Mouse (Mus musculus) retina, postnatal 1 day (tissue): ENCODE measurements around the gene Gm28043.

ENCODE experiments used
- DNase-seq: peaks from one replicate; pipeline ENCODE4 v3.0.0-alpha.2; 2012

The Gm28043 gene

DNA sequence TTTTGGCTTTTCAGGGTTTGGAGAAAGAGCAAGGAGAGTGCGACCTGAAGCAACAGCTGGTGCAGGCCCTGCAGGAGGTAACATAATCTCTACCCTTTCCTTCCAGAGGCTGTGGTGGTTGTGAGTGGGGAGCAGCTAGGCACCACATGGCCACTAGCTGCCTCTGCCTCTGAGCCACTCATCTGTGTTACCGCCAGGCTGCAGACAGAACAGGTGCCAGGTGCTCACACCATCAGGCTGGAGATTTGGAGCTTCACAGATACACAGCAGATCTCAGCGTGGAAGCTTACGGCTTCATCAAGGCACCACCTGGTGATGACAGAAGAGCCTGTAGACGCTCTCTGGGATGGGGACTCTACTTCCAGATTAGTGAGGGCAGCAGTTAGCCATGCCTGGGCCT, 14.3 kb downstream of the Gm28043 start:
- no peak for DNase-seq

DNA sequence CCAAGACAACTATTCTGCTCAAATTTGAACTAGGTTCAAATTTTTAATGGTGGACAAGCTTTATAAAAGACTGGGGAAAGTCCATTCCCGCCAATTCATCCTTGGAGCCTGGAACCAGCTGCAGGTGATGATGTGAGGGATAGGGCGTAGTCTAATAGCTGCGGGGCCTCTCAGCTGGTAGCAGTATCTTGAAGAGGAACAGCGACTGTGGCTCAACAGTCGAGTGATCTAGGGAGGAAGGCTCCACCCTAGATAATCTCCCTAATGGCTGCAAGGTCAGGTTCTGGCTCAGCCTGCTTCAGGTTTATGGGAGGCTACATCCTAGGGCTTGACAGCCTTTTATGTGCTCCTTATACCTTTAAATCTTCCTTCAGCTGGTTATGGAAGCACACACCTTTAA, 14.9 kb downstream of the Gm28043 start:
- DNase-seq, result no peak

- no peak for DNase-seq
These were observed 17.6 kb downstream of the Gm28043 start for GRCm38 (mm10) chr17:29632312-29632711.

- no peak for DNase-seq
These were observed 20.8 kb downstream of the Gm28043 start for GRCm38 (mm10) chr17:29635492-29635891.

GRCm38 (mm10) chr17:29636118-29636517, 21.4 kb downstream of the Gm28043 start:
- DNase-seq, result peak; percentile 46

DNA sequence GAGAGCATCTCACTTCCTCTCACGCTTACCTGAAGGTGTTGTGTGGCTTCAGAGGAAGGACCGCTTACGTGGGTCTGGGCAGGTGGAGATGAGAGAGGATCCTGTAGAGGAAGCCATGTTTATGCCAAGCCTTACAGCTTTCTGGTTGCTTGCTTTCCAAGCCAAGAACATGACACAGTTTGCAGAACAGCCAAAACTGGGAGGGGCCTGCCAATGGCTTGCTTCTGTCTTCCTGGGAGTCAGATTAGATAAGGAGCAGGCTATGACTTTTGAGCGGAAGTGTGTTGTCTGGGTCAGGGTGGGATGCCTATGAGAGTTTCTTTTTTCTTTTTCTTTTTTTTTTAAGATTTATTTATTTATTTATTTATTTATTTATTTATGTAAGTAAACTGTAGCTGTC, 22.7 kb downstream of the Gm28043 start:
- no peak for DNase-seq

- no peak for DNase-seq
These were observed 23.2 kb downstream of the Gm28043 start for GRCm38 (mm10) chr17:29637895-29638294.

- no peak for DNase-seq
These were observed 26.3 kb downstream of the Gm28043 start for GRCm38 (mm10) chr17:29640971-29641370.

DNA sequence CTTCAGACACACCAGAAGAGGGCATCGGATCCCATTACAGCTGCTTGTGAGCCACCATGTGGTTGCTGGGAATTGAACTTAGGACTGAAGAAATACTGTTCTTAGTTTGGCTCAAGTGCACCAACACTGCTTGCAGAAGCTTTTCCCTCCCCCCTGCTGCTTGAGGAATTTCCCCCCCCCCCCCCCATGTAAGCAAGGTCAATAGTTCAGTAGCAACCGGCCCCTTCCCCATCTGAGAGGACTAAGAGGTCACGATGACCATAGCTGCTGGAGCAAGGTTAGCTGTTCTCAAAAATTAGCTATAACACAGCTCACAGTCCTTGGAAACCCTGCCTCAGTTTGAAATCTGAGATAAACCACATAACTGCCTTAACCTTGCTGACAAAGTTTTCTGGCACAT, 27.5 kb downstream of the Gm28043 start:
- no peak for DNase-seq

GRCm38 (mm10) chr17:29658249-29658648, 43.6 kb downstream of the Gm28043 start:
- DNase-seq, result no peak

GRCm38 (mm10) chr17:29660076-29660761, 45.5 kb downstream of the Gm28043 start, which contains the start of gene Cmtr1:
Gene Cmtr1 (plus strand): TSS chr17:29660595.
- DNase-seq, result peak; percentile 97

DNA sequence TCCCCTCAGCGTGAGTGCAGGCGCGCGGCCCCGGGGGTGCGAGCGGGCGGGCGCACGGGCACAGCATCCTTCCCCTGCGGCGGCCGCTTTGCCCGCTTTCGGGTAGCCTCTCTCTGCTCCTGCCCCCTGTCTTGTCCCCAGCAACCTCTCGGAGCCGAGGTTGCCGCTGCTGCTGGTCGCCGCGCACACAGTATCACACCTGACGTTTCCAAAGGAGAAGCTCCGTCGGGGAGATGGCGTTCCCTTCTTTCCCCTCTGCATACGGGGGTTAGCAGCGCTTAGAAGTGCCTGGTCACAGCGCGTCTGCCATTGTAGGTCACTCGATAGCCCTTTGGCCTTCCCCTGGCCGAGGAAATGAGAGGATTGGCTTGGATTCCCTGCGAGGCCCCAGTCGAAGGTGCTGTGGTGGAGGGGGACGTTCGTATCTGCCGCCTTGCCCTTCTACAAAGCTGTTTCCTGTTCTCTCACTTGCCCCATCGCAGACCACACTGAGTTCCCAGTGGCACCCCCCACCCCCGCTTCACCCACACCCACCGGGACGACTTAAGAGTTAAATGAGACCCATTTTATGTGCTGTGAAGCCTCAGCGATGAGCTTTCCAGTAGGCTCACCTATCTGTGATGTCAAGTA, 46.2 kb downstream of the Gm28043 start:
- no peak for DNase-seq

GRCm38 (mm10) chr17:29662145-29662544, 47.5 kb downstream of the Gm28043 start:
- DNase-seq, result no peak

GRCm38 (mm10) chr17:29668051-29668986, 53.6 kb downstream of the Gm28043 start:
- no peak for DNase-seq

DNA sequence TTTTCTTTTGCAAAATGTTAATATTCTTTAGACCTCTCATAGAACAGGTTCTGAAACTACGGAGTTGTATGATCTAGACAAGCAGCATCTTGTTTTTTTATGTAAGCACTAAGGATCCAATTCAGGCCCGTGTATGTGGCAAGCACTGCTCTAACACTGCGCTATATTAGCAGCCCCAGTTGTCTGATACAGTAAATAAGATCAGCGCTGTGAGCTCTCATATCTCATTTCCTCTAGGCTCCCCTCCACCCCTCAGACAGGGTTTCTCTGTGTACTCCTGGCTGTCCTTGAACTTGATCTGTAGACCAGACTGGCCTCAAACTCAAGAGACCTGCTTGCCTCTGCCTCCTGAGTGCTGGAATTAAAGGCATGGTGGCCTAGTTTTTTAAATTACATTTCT, 54.4 kb downstream of the Gm28043 start:
- DNase-seq, result no peak

DNA sequence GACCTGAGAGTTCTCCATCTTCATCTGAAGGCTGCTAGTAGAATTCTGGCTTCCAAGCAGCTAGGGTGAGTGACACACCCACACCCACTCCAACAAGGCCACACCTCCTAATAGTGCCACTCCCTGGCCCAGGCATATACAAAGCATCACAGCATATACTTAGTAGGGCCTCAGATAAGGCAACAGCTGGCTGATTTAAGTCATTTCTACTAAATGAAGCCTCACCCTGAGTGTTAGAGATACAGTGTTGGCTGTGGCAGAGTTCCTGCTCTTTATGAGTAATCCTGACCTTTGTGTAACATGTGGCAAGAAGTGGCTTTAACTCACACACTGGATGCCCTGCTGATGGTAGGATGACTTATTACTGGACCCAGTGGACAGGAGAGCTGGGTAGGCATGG, 55.3 kb downstream of the Gm28043 start:
- no peak for DNase-seq

DNA sequence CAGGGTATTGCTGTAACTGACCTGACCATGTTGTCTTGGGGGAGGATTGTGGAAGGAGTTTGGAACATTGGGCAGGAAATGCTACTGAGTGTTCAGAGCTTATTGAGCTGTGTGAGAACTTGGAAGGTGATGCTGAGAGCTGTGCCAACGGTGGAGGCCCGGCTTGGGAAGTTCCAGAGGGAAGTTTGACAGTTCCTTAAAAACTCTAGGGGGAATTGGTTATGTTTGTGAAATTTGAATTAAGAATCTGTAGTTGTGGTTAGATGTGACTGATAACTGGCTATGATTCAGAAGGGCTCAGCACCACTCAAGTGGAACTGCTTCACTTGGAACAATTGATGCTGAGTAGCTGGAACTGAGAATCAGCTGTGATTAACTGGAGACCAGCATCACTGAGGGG, 56.3 kb downstream of the Gm28043 start:
- DNase-seq, result no peak

DNA sequence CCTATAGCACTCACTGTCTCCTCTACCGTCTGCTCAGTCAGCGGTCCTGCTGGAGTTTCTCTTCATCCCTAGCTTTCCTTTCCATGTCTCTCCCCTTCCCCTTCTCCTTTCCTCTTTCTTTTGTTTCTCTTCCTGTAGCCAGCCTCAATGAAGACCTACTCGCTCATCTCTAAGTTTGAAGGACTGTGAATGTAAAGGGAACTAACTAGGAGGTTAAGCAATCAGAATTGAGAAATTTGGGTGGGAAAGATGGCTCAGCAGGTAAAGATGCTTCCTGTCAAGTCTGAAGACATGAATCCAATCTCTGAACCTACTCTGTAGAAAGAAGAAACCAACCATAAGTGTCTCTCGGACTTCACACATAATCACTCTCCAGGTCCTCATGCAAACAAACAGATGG, 58.6 kb downstream of the Gm28043 start:
- no peak for DNase-seq

DNA sequence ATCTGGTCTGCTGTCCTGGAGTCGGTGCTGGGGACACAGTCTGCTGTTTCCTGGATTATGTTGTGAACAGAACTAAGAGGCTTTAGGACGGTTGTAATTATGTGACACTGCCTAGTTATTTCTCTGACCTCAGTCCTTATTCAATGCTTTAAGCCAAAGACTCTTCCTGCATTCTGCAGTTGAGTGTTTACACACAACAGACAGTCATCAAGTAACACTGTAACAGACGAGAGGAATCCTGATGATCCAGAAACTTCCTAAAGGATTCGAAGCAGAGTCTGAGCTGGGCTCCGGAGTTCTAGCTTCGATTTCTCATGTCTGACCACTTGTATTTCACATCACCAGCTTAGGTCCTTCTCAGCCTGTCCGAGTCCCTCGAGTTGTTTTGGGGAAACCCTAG, 63.9 kb downstream of the Gm28043 start:
- DNase-seq, result peak; percentile 31

DNA sequence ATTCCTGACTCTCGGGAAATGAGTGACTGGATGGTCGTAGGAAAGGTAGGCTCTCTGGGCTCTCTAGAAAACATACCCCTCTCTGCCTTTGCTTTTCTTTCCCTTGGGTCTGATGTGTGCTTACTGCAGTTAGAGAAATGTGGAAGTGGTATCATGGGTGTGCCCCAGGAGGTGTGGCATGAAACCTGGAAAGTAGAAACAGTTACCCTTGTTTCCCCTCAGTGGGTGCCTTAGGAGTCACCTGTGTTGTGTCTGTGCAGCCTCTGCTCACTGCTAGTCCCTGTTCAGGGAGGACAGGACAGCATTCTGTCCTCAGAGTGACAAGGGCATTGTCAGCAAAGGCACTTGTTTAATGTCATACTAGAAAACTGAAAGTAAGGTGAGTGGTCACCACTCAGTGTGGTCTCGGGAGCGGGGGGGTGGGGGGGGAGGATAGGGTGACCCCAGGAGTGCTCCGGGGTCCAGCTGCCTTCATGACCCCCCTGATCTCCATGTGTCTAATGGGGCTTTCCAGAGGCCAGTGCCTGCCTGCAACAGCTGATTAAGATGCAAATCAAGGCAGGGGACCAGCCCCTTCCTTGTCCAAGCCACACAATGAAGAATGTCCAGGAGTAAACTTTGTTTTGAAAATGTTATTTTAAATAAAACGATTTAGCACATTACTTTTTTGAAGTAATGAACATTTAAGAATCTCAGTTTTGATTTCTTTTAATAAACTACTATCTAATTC, 64.5 kb downstream of the Gm28043 start:
- no peak for DNase-seq

GRCm38 (mm10) chr17:29680174-29680573, 65.5 kb downstream of the Gm28043 start:
- peak; percentile 87 for DNase-seq

GRCm38 (mm10) chr17:29680921-29681320, 66.2 kb downstream of the Gm28043 start:
- no peak for DNase-seq

DNA sequence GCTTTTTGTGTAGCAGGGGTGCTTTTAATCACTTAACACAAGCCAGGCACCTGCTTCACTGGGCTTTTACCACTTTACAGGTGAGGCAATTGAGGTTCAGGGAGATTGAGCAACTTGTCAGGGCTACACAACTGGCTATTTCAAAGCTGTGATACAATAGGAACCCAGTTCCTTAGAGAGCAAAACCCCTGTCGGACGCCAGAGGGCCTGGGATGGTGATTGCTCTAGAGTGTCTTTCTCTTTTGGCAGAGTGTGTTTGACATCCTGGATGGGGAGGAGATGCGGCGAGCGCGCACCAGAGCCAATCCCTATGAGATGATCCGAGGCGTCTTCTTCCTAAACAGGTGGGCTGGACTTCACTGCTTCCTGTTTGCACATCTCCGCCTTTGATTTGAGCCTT, 67.0 kb downstream of the Gm28043 start:
- DNase-seq, result no peak
